Mouse (Mus musculus) hindbrain, embryonic 16.5 days (tissue): Measurements from ENCODE around the gene Ak8. TPM values are rescaled to one million over a fixed set of nuclear protein-coding genes. Genes with fewer than 3 reads are reported as not detected.

Experiments
- ATAC-seq: fragments of 200-750 bp; cut with Nextera tagmentation; 2 replicates; pipeline ENCODE4 v1.8.0; 2017; ENCODE audit warnings: moderate TSS enrichment, moderate library complexity
- H3K27ac ChIP-seq: fragments of 300-500 bp; sonication (generic); 2 replicates; pipeline ENCODE4 v1.5.1; 2014; ENCODE audit warnings: low read depth, mild to moderate bottlenecking, control low read depth, low read length, moderate library complexity
- H3K27me3 ChIP-seq: fragments of 300-500 bp; sonication (generic); replicated peaks from 2 replicates; pipeline ENCODE4 v1.6.1; 2014; ENCODE audit warnings: low read length; ENCODE audit not compliant: control insufficient read depth, insufficient read depth
- H3K36me3 ChIP-seq: fragments of 300-500 bp; sonication (generic); 2 replicates; pipeline ENCODE4 v1.6.1; 2014; ENCODE audit warnings: mild to moderate bottlenecking, low read length, moderate library complexity, mixed read lengths; ENCODE audit not compliant: control insufficient read depth, insufficient read depth
- H3K4me1 ChIP-seq: fragments of 300-500 bp; sonication (generic); 2 replicates; pipeline ENCODE4 v1.6.1; 2014; ENCODE audit warnings: low read depth, low read length; ENCODE audit not compliant: control insufficient read depth, insufficient read depth
- H3K4me2 ChIP-seq: fragments of 300-500 bp; sonication (generic); 2 replicates; pipeline ENCODE4 v1.6.1; 2014; ENCODE audit warnings: mild to moderate bottlenecking, low read length, control low read depth, moderate library complexity
- H3K4me3 ChIP-seq: fragments of 300-500 bp; sonication (generic); 2 replicates; pipeline ENCODE4 v1.5.1; 2014; ENCODE audit warnings: mild to moderate bottlenecking, low read length, control low read depth, moderate library complexity
- H3K9ac ChIP-seq: fragments of 300-500 bp; sonication (generic); 2 replicates; pipeline ENCODE4 v1.6.1; 2014; ENCODE audit warnings: low read depth, mild to moderate bottlenecking, control low read depth, low read length, moderate library complexity
- H3K9me3 ChIP-seq: fragments of 300-500 bp; sonication (generic); 2 replicates; pipeline ENCODE4 v1.6.1; 2014; ENCODE audit warnings: mild to moderate bottlenecking, low read length, moderate library complexity; ENCODE audit not compliant: control insufficient read depth
- WGBS: fragments of 180-500 bp; shearing (Covaris S2); extraction: QIAGEN DNeasy Blood & Tissue Kit; methylation state at CpG from one replicate; pipeline ENCODE4 v1.1.7; 2014; 5-methylcytosine and 5-hydroxymethylcytosine counted together
- polyA plus RNA-seq: library from polyadenylated mRNA; unstranded; fragments of >200 nt; fragmentation: Nextera tagmentation; extraction: Ambion mirVana; gene quantifications from 2 replicates; pipeline ENCODE4 v1.2.1, GENCODE M21; 2015

The Ak8 gene
- polyA plus RNA-seq, 1 experiment from 2014 or later = 3.3 TPM

DNA sequence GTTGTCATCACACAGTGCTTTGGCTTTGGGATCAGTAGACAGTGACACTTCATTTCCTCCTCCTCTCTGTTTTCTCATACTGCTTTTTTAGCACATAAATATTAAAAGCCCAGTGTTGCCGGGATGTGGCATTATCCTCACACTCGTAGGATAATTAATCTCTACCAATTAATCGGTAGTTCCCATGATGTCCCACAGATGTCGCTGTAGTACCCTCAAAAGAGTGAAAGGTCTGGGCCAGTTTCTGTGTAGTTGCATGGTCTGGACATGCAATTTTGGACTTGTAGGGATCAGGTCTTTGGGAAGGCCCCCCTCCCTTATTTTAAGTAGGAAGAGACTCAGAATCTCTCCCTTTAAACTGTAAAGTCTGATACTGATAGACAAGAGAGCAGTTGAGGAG, 19.3 kb upstream of the Ak8 start:
- Histone ChIP-seq H3K27me3 (no peaks in the 10 kb centered on the region), H3K9me3 (no peaks in the 10 kb centered on the region), H3K27ac (no peak overlapping the region), H3K4me3 (no peak overlapping the region), H3K36me3 (peaks cover 51% of the 10 kb centered on the region), H3K9ac (no peak overlapping the region), H3K4me1 (no peaks in the 10 kb centered on the region), H3K4me2 (no peak overlapping the region)
- WGBS = 21% methylated on average over 4 of the region's 4 CpGs
- no peak for ATAC-seq

DNA sequence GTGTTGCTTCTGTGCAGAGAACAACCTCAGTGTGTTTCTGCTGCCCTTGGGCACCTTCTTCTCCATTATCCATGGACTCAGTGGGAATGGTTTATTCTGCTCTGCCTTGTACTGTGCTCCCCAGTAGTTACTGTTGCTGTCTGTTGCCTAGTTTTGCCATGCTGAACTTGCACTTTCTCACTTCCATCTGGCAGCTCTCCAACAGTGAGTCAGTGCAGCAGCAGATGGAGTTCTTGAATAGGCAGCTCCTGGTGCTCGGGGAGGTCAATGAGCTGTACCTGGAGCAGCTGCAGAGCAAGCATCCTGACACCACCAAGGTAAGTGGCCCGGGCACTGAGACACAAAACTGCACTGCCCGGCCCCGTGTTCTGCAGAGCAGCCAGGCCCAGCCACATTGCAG, 18.2 kb upstream of the Ak8 start:
- H3K9me3 ChIP-seq = no peaks in the 10 kb centered on the region
- H3K9ac ChIP-seq = no peak overlapping the region
- H3K4me3 ChIP-seq = no peak overlapping the region
- no peaks in the 10 kb centered on the region for H3K4me1 ChIP-seq
- 74% methylated on average over 4 of the region's 4 CpGs for WGBS
- peaks cover 44% of the 10 kb centered on the region for H3K36me3 ChIP-seq
- no peak for ATAC-seq
- H3K4me2 ChIP-seq = no peak overlapping the region
- H3K27me3 ChIP-seq = no peaks in the 10 kb centered on the region
- no peak overlapping the region for H3K27ac ChIP-seq

DNA sequence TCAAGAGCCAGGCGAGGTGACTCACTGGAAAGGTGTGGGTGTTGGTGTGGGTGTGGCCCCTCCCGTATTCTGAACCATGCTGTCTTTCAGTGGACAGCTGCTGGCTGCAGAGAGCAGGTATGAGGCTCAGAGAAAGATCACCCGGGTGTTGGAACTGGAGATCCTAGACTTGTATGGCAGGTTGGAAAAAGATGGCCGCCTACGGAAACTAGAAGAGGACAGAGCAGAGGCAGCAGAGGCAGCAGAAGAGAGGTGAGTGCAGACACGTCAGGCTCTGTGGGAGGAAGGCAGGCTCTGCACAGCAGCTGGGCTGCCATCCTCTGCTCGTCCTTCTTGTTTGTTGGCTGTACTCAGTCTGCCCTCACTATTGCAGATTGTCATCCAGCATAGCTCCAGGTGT, 14.1 kb upstream of the Ak8 start:
- no peaks in the 10 kb centered on the region for H3K27me3 ChIP-seq
- no peak overlapping the region for H3K4me2 ChIP-seq
- no peak overlapping the region for H3K9ac ChIP-seq
- no peaks in the 10 kb centered on the region for H3K4me1 ChIP-seq
- no peak overlapping the region for H3K4me3 ChIP-seq
- no peak overlapping the region for H3K27ac ChIP-seq
- no peak for ATAC-seq
- H3K9me3 ChIP-seq = no peaks in the 10 kb centered on the region
- H3K36me3 ChIP-seq = peaks cover 27% of the 10 kb centered on the region
- WGBS = 91% methylated on average over 7 of the region's 7 CpGs

DNA sequence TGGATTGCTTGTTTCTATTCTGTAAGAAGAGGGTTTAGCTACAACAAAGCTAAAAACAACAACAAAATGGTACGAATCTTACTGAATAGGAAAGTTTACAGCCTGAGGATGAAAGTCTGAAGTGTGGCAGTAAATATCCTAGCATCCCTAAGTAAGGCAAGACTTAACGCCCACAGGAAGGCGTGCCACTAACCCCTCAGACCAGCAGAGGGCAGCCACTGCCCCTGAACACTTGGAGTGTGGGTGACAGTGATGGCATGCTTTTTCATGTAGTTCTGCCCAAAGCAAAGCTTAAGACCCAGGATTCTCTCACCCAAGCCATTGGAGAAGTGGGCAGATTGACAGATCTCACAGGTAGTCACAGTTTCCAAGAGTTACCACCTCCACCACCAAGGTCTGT, 11.5 kb upstream of the Ak8 start:
- H3K27me3 ChIP-seq = no peaks in the 10 kb centered on the region
- no peak; the same call in 1 of the 2 replicates for ATAC-seq
- H3K4me3 ChIP-seq = no peak overlapping the region
- no peaks in the 10 kb centered on the region for H3K4me1 ChIP-seq
- peaks cover 14% of the 10 kb centered on the region for H3K36me3 ChIP-seq
- H3K27ac ChIP-seq = no peak overlapping the region
- 54% methylated on average over 3 of the region's 3 CpGs for WGBS
- H3K4me2 ChIP-seq = no peak overlapping the region
- H3K9me3 ChIP-seq = no peaks in the 10 kb centered on the region
- no peak overlapping the region for H3K9ac ChIP-seq

DNA sequence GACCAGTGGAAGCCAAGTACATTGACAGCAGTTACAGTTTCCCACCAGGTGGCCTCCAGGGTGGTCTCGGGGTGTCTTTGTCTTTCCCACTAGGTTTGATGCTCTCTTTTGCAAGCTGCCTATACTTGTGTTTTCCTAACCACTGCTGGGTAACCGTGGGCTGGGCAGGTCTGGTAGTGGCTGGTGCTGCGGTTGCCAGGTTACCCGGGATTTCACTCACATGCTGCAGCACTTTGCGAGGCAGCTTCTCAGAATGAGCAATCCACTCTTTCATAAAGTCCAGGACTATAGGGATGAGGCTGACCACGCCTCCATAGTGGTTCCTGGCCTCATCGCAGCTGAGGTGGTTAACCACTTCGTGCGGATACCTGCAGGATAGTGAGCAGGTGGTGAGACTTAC, 7.3 kb upstream of the Ak8 start:
- no peak for ATAC-seq
- no peak overlapping the region for H3K4me3 ChIP-seq
- 64% methylated on average over 9 of the region's 9 CpGs for WGBS

DNA sequence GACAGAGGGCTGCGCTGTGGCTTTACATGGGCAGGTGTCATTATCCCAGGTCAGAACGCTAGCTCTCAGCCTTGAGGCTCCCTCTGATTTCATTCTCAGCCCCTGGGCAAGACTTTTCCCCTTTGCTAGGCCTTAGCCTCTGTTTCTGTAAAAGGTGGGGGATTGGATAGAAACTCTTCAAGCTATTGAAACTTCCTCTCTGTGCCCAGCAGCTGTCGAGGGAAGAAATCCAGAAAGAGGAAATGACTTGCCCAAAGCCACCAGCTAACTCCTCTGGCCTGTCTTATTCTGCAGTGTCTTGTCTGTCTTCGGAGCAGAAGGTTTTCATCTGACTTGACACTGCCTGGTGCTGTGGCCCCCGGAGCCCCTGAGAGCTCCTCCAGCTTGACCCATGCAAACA, 1.4 kb upstream of the Ak8 start:
- Histone ChIP-seq H3K4me2 (no peak overlapping the region; the same call in 1 of the 2 replicates), H3K27ac (no peak overlapping the region), H3K9me3 (no peaks in the 10 kb centered on the region), H3K4me1 (peaks cover 3% of the 10 kb centered on the region; the same call in 1 of the 2 replicates), H3K36me3 (no peaks in the 10 kb centered on the region), H3K9ac (no peak overlapping the region), H3K27me3 (no peaks in the 10 kb centered on the region), H3K4me3 (no peak overlapping the region)
- 82% methylated on average over 5 of the region's 5 CpGs for WGBS
- ATAC-seq = no peak

More for the DNA sequence above, 7.3 kb upstream of the Ak8 start:
- Histone ChIP-seq H3K9ac (no peak overlapping the region), H3K36me3 (no peaks in the 10 kb centered on the region), H3K4me1 (no peaks in the 10 kb centered on the region), H3K9me3 (no peaks in the 10 kb centered on the region), H3K27ac (no peak overlapping the region), H3K4me2 (no peak overlapping the region), H3K27me3 (no peaks in the 10 kb centered on the region)

DNA sequence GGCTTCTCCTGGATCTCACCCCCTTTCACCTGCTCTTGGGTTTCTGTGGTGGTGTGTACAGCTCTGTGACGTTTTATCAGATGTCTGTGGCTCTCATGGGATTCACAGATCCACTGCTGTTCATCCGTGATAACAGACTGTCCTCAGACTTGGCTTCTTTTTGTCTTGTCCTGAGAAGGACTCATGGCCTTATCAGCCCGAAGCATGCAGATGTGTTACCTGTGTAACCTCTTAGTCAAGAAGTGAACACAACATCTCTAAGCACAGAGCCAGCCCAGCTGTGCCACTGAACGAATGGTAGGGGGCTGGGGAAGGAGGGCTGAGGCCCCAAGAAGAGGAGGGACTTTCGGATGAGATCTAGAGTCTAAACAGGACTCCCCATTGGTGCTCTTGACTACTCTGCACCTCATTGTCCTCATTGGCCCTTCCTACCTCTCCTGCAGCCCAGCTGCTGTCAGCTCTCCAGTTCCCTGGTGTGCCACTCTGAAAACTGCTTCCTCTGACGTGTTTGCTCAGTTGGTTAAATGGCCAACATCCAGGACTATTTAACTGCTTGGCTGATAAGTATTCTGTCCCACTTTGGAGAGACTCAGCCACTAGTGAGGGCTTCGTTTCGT, 1.8 kb downstream of the Ak8 start:
- H3K27me3 ChIP-seq = no peaks in the 10 kb centered on the region
- no peak overlapping the region for H3K9ac ChIP-seq
- H3K36me3 ChIP-seq = no peaks in the 10 kb centered on the region
- no peak overlapping the region for H3K4me2 ChIP-seq
- H3K4me1 ChIP-seq = peaks cover 3% of the 10 kb centered on the region; the same call in 1 of the 2 replicates
- 70% methylated on average over 8 of the region's 8 CpGs for WGBS
- no peak overlapping the region for H3K4me3 ChIP-seq
- no peak for ATAC-seq
- no peak overlapping the region for H3K27ac ChIP-seq
- H3K9me3 ChIP-seq = no peaks in the 10 kb centered on the region

DNA sequence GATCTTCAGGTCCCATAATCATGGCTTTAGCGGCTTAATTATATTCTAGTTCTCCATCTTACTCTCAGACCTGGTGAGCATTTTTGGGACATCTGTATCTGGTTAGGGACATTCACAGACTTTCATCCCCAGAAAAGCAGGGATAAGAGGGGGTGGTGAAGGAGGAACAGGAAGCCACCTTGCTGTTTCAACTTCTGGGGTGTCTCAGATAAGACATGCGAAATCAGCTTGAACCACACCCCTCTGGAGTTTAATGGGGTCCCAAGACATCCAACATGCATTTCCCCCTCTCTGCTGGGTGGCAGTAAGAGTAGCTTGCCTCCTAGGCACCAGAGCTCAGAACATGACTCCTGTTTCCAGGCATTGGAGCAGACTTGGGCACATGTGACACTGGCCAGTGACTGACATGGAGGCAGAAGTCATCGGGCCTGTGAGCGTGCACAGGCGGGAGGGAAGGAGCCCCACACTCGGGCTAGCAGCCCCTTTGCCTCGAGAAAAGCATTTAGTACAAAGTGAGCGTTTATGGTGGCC, 6.2 kb downstream of the Ak8 start:
- Histone ChIP-seq H3K27ac (no peak overlapping the region), H3K36me3 (no peaks in the 10 kb centered on the region), H3K4me1 (no peaks in the 10 kb centered on the region), H3K4me3 (no peak overlapping the region), H3K9ac (no peak overlapping the region), H3K27me3 (no peaks in the 10 kb centered on the region), H3K9me3 (no peaks in the 10 kb centered on the region), H3K4me2 (no peak overlapping the region)
- ATAC-seq = no peak
- 70% methylated on average over 8 of the region's 8 CpGs for WGBS

DNA sequence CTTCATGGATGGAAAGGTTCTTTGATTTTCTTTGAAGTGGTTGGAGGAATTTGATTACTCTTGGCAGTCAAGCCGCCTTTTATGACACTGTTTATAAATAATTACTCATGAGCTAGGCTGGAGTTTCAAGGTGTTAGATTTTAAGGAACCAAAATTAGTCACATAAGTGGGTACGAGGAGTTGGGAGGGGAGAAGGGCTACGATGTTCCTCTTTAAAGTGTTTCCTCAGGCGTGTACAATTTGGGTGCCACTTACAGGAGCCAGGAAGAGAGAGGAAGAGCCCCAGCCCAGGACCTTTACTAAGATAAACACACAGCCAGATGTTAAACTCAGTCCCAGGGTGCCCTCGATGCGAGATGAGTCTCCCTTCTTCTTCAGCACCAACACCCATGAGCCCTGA, 6.8 kb downstream of the Ak8 start:
- H3K27me3 ChIP-seq = no peaks in the 10 kb centered on the region
- H3K36me3 ChIP-seq = no peaks in the 10 kb centered on the region
- no peak overlapping the region for H3K9ac ChIP-seq
- no peak overlapping the region for H3K4me2 ChIP-seq
- H3K4me3 ChIP-seq = no peak overlapping the region
- H3K27ac ChIP-seq = no peak overlapping the region
- ATAC-seq = no peak
- H3K4me1 ChIP-seq = no peaks in the 10 kb centered on the region
- no peaks in the 10 kb centered on the region for H3K9me3 ChIP-seq
- WGBS = 72% methylated on average over 6 of the region's 6 CpGs
